In the genomic region with DNA sequence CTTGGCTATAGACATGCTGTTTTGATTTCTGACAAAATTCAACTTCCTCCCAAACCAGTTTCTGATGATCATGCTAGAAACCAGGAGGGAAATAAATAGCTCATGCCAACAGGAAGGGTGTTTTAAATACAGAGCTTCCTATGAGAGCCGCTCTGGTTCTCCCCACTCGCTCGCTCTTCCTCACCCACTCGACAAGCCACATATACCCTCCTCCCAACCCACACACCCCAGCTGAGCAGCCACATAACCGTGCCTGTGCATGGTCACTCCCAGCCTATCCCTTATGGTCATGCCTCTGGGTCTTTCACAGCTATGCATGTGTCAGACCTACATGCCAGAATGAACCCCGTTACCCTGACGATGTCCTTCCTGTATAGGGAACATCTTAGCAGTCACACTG, we compare ENCODE assay signal across 9 mouse cellular contexts. TPM values are rescaled to one million over a fixed set of nuclear protein-coding genes. Genes with fewer than 3 reads are reported as not detected.
A peak's percentile ranks its signal among the peaks of the same experiment; 100 is the strongest.
DNase-seq lines count a peak whose midpoint lies in the region; ATAC-seq and TF ChIP-seq lines count a peak whose summit lies in the region.
"Had no signal": no experiment of that assay in that cellular context is flagged by ENCODE, and none has a peak within 500 bp of the region (broad histone marks: within the 10 kb centered on the region; RNA-seq: fewer than 3 reads in every experiment).

No protein-coding gene starts in this region.

- TF ChIP-seq EP300 in stomach, postnatal 0 days (optimal IDR thresholded peaks at IDR 0.05), result no peak

- H3K9ac ChIP-seq in intestine, embryonic 16.5 days (ENCODE audit: low read depth, low read length), result no peak overlapping the region
- H3K9ac ChIP-seq in intestine, embryonic 15.5 days, result no peak overlapping the region
- H3K9ac ChIP-seq in stomach, embryonic 16.5 days (ENCODE audit: low read length), result no peak overlapping the region
- H3K9ac ChIP-seq in stomach, postnatal 0 days (ENCODE audit: low read length), result no peak overlapping the region
- H3K9ac ChIP-seq: hindbrain, embryonic 15.5 days had no signal

- peak overlapping the region; percentile 23; the same call in 1 of the 2 replicates for H3K27ac ChIP-seq in intestine, embryonic 16.5 days (ENCODE audit: low read length)
- H3K27ac ChIP-seq in intestine, embryonic 15.5 days, result no peak overlapping the region
- 0 out of 2 replicates have a peak overlapping the region, but pooled peaks have one; percentile 23 for H3K27ac ChIP-seq in stomach, embryonic 16.5 days (ENCODE audit: low read length)
- H3K27ac ChIP-seq in stomach, postnatal 0 days (replicated peaks), result no peak overlapping the region
- H3K27ac ChIP-seq in forebrain, embryonic 10.5 days, result no peak overlapping the region
- H3K27ac ChIP-seq: hindbrain, embryonic 15.5 days had no signal

- no peaks in the 10 kb centered on the region for H3K27me3 ChIP-seq in intestine, embryonic 16.5 days (replicated peaks; ENCODE audit: control insufficient read depth, insufficient read depth, low read length)
- no peaks in the 10 kb centered on the region for H3K27me3 ChIP-seq in intestine, embryonic 15.5 days (replicated peaks)
- H3K27me3 ChIP-seq in stomach, embryonic 16.5 days (ENCODE audit: control insufficient read depth, insufficient read depth, low read length), result no peaks in the 10 kb centered on the region
- H3K27me3 ChIP-seq in stomach, postnatal 0 days (ENCODE audit: control insufficient read depth, insufficient read depth, low read length), result no peaks in the 10 kb centered on the region
- H3K27me3 ChIP-seq in forebrain, embryonic 10.5 days (ENCODE audit: poor library complexity, severe bottlenecking), result no peaks in the 10 kb centered on the region
- H3K27me3 ChIP-seq: hindbrain, embryonic 15.5 days had no signal

- no peak for ATAC-seq in intestine, embryonic 16.5 days
- ATAC-seq in intestine, embryonic 15.5 days, result no peak
- ATAC-seq in stomach, embryonic 16.5 days (ENCODE audit: insufficient read depth, low FRiP score), result no peak
- no peak; the same call in 1 of the 2 replicates for ATAC-seq in stomach, postnatal 0 days (ENCODE audit: low FRiP score, low TSS enrichment)
- ATAC-seq in activated CD4-positive, CD25-positive, alpha-beta regulatory T cell, adult 4 months, result no peak

- peaks cover 2% of the 10 kb centered on the region; the same call in 1 of the 2 replicates for H3K4me1 ChIP-seq in intestine, embryonic 16.5 days (ENCODE audit: control insufficient read depth, insufficient read depth, low read length)
- H3K4me1 ChIP-seq in intestine, embryonic 15.5 days (replicated peaks), result 0 out of 2 replicates have a peak, but pooled peaks cover 3% of the 10 kb centered on the region
- no peaks in the 10 kb centered on the region for H3K4me1 ChIP-seq in stomach, embryonic 16.5 days (ENCODE audit: control insufficient read depth, insufficient read depth, low read length)
- H3K4me1 ChIP-seq in stomach, postnatal 0 days (replicated peaks; ENCODE audit: control insufficient read depth, insufficient read depth), result no peaks in the 10 kb centered on the region
- peaks cover 1% of the 10 kb centered on the region; the same call in 1 of the 2 replicates for H3K4me1 ChIP-seq in forebrain, embryonic 10.5 days
- H3K4me1 ChIP-seq: hindbrain, embryonic 15.5 days had no signal

- no peak overlapping the region for H3K4me2 ChIP-seq in intestine, embryonic 16.5 days (ENCODE audit: low read depth, low read length)
- no peak overlapping the region for H3K4me2 ChIP-seq in intestine, embryonic 15.5 days (replicated peaks)
- H3K4me2 ChIP-seq in stomach, embryonic 16.5 days (ENCODE audit: low read depth, low read length), result no peak overlapping the region
- no peak overlapping the region for H3K4me2 ChIP-seq in stomach, postnatal 0 days (replicated peaks; ENCODE audit: low read depth)
- H3K4me2 ChIP-seq: hindbrain, embryonic 15.5 days had no signal

- 90% methylated on average over 7 of the region's 7 CpGs for WGBS in intestine, embryonic 16.5 days
- WGBS in intestine, embryonic 15.5 days, result 79% methylated on average over 7 of the region's 7 CpGs
- 75% methylated on average over 7 of the region's 7 CpGs for WGBS in stomach, embryonic 16.5 days
- 83% methylated on average over 7 of the region's 7 CpGs for WGBS in stomach, postnatal 0 days
- WGBS in forebrain, embryonic 10.5 days, result 91% methylated on average over 7 of the region's 7 CpGs

- DNase-seq in stomach, postnatal 0 days (ENCODE audit: low spot score), result no peak
- DNase-seq in lung, postnatal 25 days (ENCODE audit: low spot score), result peak; percentile 52
- DNase-seq in forebrain, embryonic 10.5 days (ENCODE audit: extremely low spot score, low spot score), result no peak
- no peak for DNase-seq in cerebellum, adult 18-20 months

- H3K4me3 ChIP-seq in intestine, embryonic 16.5 days (ENCODE audit: low read length), result no peak overlapping the region
- H3K4me3 ChIP-seq in intestine, embryonic 15.5 days (replicated peaks), result no peak overlapping the region
- H3K4me3 ChIP-seq in stomach, embryonic 16.5 days (replicated peaks; ENCODE audit: low read length), result no peak overlapping the region
- H3K4me3 ChIP-seq in stomach, postnatal 0 days (ENCODE audit: low read depth, low read length), result no peak overlapping the region
- H3K4me3 ChIP-seq in forebrain, embryonic 10.5 days, result no peak overlapping the region
- H3K4me3 ChIP-seq: hindbrain, embryonic 15.5 days had no signal

- no peaks in the 10 kb centered on the region for H3K9me3 ChIP-seq in intestine, embryonic 16.5 days (ENCODE audit: control insufficient read depth, low read length)
- no peaks in the 10 kb centered on the region for H3K9me3 ChIP-seq in intestine, embryonic 15.5 days
- no peaks in the 10 kb centered on the region for H3K9me3 ChIP-seq in stomach, embryonic 16.5 days (replicated peaks; ENCODE audit: control insufficient read depth, low read length)
- H3K9me3 ChIP-seq in stomach, postnatal 0 days (ENCODE audit: control insufficient read depth, low read length), result no peaks in the 10 kb centered on the region
- H3K9me3 ChIP-seq in forebrain, embryonic 10.5 days, result no peaks in the 10 kb centered on the region
- H3K9me3 ChIP-seq: hindbrain, embryonic 15.5 days had no signal

- TF ChIP-seq CTCF in stomach, postnatal 0 days (IDR thresholded peaks at IDR 0.05; ENCODE audit: low read depth), result no peak

- peaks cover 21% of the 10 kb centered on the region for H3K36me3 ChIP-seq in intestine, embryonic 16.5 days (ENCODE audit: control insufficient read depth, insufficient read depth, low read length)
- H3K36me3 ChIP-seq in intestine, embryonic 15.5 days, result peaks cover 7% of the 10 kb centered on the region
- H3K36me3 ChIP-seq in stomach, embryonic 16.5 days (ENCODE audit: control insufficient read depth, insufficient read depth, low read length), result peaks cover 16% of the 10 kb centered on the region; the same call in 1 of the 2 replicates
- peaks cover 23% of the 10 kb centered on the region; the same call in 1 of the 2 replicates for H3K36me3 ChIP-seq in stomach, postnatal 0 days (ENCODE audit: control insufficient read depth, insufficient read depth, low read length)
- H3K36me3 ChIP-seq in forebrain, embryonic 10.5 days (replicated peaks), result peaks cover 42% of the 10 kb centered on the region

RNA-seq across cellular contexts. Expression of a gene that starts 7.0 kb away (rescaled TPM):
- 301 and 320 TPM in 2 replicates for polyA plus RNA-seq in intestine, embryonic 16.5 days (2015; fragmentation: Nextera tagmentation; extraction: Ambion mirVana)
- polyA plus RNA-seq in intestine, embryonic 15.5 days (2015; fragmentation: Nextera tagmentation; extraction: Ambion mirVana), result 245 and 263 TPM in 2 replicates
- polyA plus RNA-seq in stomach, embryonic 16.5 days (2015; fragmentation: Nextera tagmentation; extraction: Ambion mirVana), result 194 and 213 TPM in 2 replicates
- 177 and 205 TPM in 2 replicates for polyA plus RNA-seq in stomach, postnatal 0 days (2015; fragmentation: Nextera tagmentation; extraction: Ambion mirVana)
- polyA plus RNA-seq in activated CD4-positive, CD25-positive, alpha-beta regulatory T cell, adult 4 months (2017; shearing (Covaris generic)), result 100 to 1,000 TPM; 741 to 756 TPM
- polyA plus RNA-seq in forebrain, embryonic 10.5 days (2016; fragmentation: Nextera tagmentation; extraction: Ambion mirVana), result 214 and 224 TPM in 2 replicates

RNA-seq across cellular contexts. Expression of a gene that starts 14.6 kb away (rescaled TPM):
- 47.9 and 51.3 TPM in 2 replicates for polyA plus RNA-seq in intestine, embryonic 16.5 days (2015; fragmentation: Nextera tagmentation; extraction: Ambion mirVana)
- polyA plus RNA-seq in intestine, embryonic 15.5 days (2015; fragmentation: Nextera tagmentation; extraction: Ambion mirVana), result 37.7 and 41.2 TPM in 2 replicates
- polyA plus RNA-seq in stomach, embryonic 16.5 days (2015; fragmentation: Nextera tagmentation; extraction: Ambion mirVana), result 40.6 and 51.8 TPM in 2 replicates
- polyA plus RNA-seq in stomach, postnatal 0 days (2015; fragmentation: Nextera tagmentation; extraction: Ambion mirVana), result 94.8 and 103 TPM in 2 replicates
- not detected for polyA plus RNA-seq in activated CD4-positive, CD25-positive, alpha-beta regulatory T cell, adult 4 months (2017; shearing (Covaris generic))
- 4.3 and 4.6 TPM in 2 replicates for polyA plus RNA-seq in forebrain, embryonic 10.5 days (2016; fragmentation: Nextera tagmentation; extraction: Ambion mirVana)

RNA-seq across cellular contexts. Expression of a gene that starts 22.4 kb away (rescaled TPM):
- 3.1 and 3.2 TPM in 2 replicates for polyA plus RNA-seq in intestine, embryonic 16.5 days (2015; fragmentation: Nextera tagmentation; extraction: Ambion mirVana)
- 4.0 and 4.4 TPM in 2 replicates for polyA plus RNA-seq in intestine, embryonic 15.5 days (2015; fragmentation: Nextera tagmentation; extraction: Ambion mirVana)
- polyA plus RNA-seq in stomach, embryonic 16.5 days (2015; fragmentation: Nextera tagmentation; extraction: Ambion mirVana), result 3.5 and 5.3 TPM in 2 replicates
- 2.6 and 3.2 TPM in 2 replicates for polyA plus RNA-seq in stomach, postnatal 0 days (2015; fragmentation: Nextera tagmentation; extraction: Ambion mirVana)
- 1 to 10 TPM; 7.5 to 9.1 TPM for polyA plus RNA-seq in activated CD4-positive, CD25-positive, alpha-beta regulatory T cell, adult 4 months (2017; shearing (Covaris generic))
- polyA plus RNA-seq in forebrain, embryonic 10.5 days (2016; fragmentation: Nextera tagmentation; extraction: Ambion mirVana), result 3.6 and 4.9 TPM in 2 replicates

RNA-seq across cellular contexts. Expression of a gene that starts 47.2 kb away (rescaled TPM):
- 8.0 and 9.2 TPM in 2 replicates for polyA plus RNA-seq in intestine, embryonic 16.5 days (2015; fragmentation: Nextera tagmentation; extraction: Ambion mirVana)
- polyA plus RNA-seq in intestine, embryonic 15.5 days (2015; fragmentation: Nextera tagmentation; extraction: Ambion mirVana), result 6.7 and 7.2 TPM in 2 replicates
- polyA plus RNA-seq in stomach, embryonic 16.5 days (2015; fragmentation: Nextera tagmentation; extraction: Ambion mirVana), result 6.0 and 6.3 TPM in 2 replicates
- polyA plus RNA-seq in stomach, postnatal 0 days (2015; fragmentation: Nextera tagmentation; extraction: Ambion mirVana), result 1.3 and 2.3 TPM in 2 replicates
- 100 to 1,000 TPM; 348 to 423 TPM for polyA plus RNA-seq in activated CD4-positive, CD25-positive, alpha-beta regulatory T cell, adult 4 months (2017; shearing (Covaris generic))
- polyA plus RNA-seq in forebrain, embryonic 10.5 days (2016; fragmentation: Nextera tagmentation; extraction: Ambion mirVana), result 3.3 and 3.6 TPM in 2 replicates

Comparison
In these comparisons a context has a peak if more than half of its experiments do, and no peak if none do; other contexts are left out.
1. H3K27ac ChIP-seq: peak in intestine, embryonic 16.5 days (single experiment) and stomach, embryonic 16.5 days (single experiment); none in intestine, embryonic 15.5 days (single experiment), stomach, postnatal 0 days (single experiment) and forebrain, embryonic 10.5 days (single experiment).